Mouse (Mus musculus) heart, postnatal 0 days (tissue): Measurements from ENCODE around the gene Chst14. TPM values are rescaled to one million over a fixed set of nuclear protein-coding genes. Genes with fewer than 3 reads are reported as not detected.

Experiments used
- ATAC-seq: fragments of 200-750 bp; cut with Nextera tagmentation; 2 replicates; pipeline ENCODE4 v1.8.0; 2017; ENCODE audit warnings: low read depth, moderate number of reproducible peaks, moderate library complexity; ENCODE audit not compliant: insufficient read depth
- DNase-seq: peaks from one replicate; pipeline ENCODE4 v3.0.0-alpha.2; 2016; ENCODE audit warnings: low spot score
- H3K27ac ChIP-seq: fragments of 300-500 bp; sonication (generic); 2 replicates; pipeline ENCODE4 v1.5.1; 2014; ENCODE audit warnings: low read depth, mild to moderate bottlenecking
- H3K27me3 ChIP-seq: fragments of 300-500 bp; sonication (generic); 2 replicates; pipeline ENCODE4 v1.6.1; 2014; ENCODE audit warnings: low read length, mixed read lengths; ENCODE audit not compliant: control insufficient read depth, insufficient read depth
- H3K36me3 ChIP-seq: fragments of 300-500 bp; sonication (generic); replicated peaks from 2 replicates; pipeline ENCODE4 v1.6.1; 2014; ENCODE audit warnings: low read length, mixed read lengths; ENCODE audit not compliant: control insufficient read depth, insufficient read depth
- H3K4me1 ChIP-seq: fragments of 300-500 bp; sonication (generic); 2 replicates; pipeline ENCODE4 v1.6.1; 2014; ENCODE audit warnings: antibody characterized with exemption; ENCODE audit not compliant: control insufficient read depth, insufficient read depth
- H3K4me2 ChIP-seq: fragments of 300-500 bp; sonication (generic); 2 replicates; pipeline ENCODE4 v1.6.1; 2014; ENCODE audit warnings: low read depth, mild to moderate bottlenecking, low read length, moderate library complexity
- H3K4me3 ChIP-seq: fragments of 300-500 bp; sonication (generic); 2 replicates; pipeline ENCODE4 v1.5.1; 2014; ENCODE audit warnings: low read depth, low read length
- H3K9ac ChIP-seq: fragments of 300-500 bp; sonication (generic); replicated peaks from 2 replicates; pipeline ENCODE4 v1.6.1; 2014; ENCODE audit warnings: low read depth, low read length, mixed read lengths
- H3K9me3 ChIP-seq: fragments of 300-500 bp; sonication (generic); replicated peaks from 2 replicates; pipeline ENCODE4 v1.6.1; 2016; ENCODE audit warnings: low read length; ENCODE audit not compliant: control insufficient read depth
- CTCF ChIP-seq: IDR thresholded peaks from 2 replicates; pipeline ENCODE4 v1.5.1; 2016; ENCODE audit warnings: antibody characterized with exemption, control low read depth, low read depth
- EP300 ChIP-seq: IDR thresholded peaks from 2 replicates; pipeline ENCODE4 v1.6.1; 2016; ENCODE audit warnings: antibody characterized with exemption, low read depth
- WGBS: fragments of 180-500 bp; shearing (Covaris S2); extraction: QIAGEN DNeasy Blood & Tissue Kit; methylation state at CpG from one replicate; pipeline ENCODE4 v1.1.7; 2014; 5-methylcytosine and 5-hydroxymethylcytosine counted together
- polyA plus RNA-seq: library from polyadenylated mRNA; unstranded; fragments of >200 nt; fragmentation: Nextera tagmentation; extraction: Ambion mirVana; gene quantifications from 2 replicates; pipeline ENCODE4 v1.2.1, GENCODE M21; 2015
- total RNA-seq: library from RNA; depleted of rRNA; stranded (reverse); fragments of >200 nt; gene quantifications from 2 replicates; pipeline ENCODE4 v1.2.3, GENCODE M21; 2014; ENCODE audit warnings: low replicate concordance

Chst14 gene
- total and polyA plus RNA-seq, 2 experiments from 2014 or later: 10.8 to 12.8 TPM

GRCm38 (mm10) chr2:118960413-118960812 is 34.1 kb downstream of the Chst14 start:
- TF ChIP-seq CTCF (no peak), EP300 (no peak)

GRCm38 (mm10) chr2:118961546-118961945 is 35.2 kb downstream of the Chst14 start:
- H3K9ac ChIP-seq: no peak overlapping the region
- no peak overlapping the region for H3K4me3 ChIP-seq
- 56% methylated on average over 2 of the region's 2 CpGs for WGBS
- no peaks in the 10 kb centered on the region for H3K27me3 ChIP-seq
- H3K4me2 ChIP-seq: no peak overlapping the region
- TF ChIP-seq EP300 (no peak), CTCF (no peak)
- H3K36me3 ChIP-seq: no peaks in the 10 kb centered on the region
- H3K4me1 ChIP-seq: no peaks in the 10 kb centered on the region
- ATAC-seq (no peak), DNase-seq (no peak)
- no peaks in the 10 kb centered on the region for H3K9me3 ChIP-seq
- no peak overlapping the region for H3K27ac ChIP-seq

More at GRCm38 (mm10) chr2:118960413-118960812, 34.1 kb downstream of the Chst14 start:
- no peak overlapping the region for H3K27ac ChIP-seq
- no peaks in the 10 kb centered on the region for H3K4me1 ChIP-seq
- no peaks in the 10 kb centered on the region for H3K36me3 ChIP-seq
- no peaks in the 10 kb centered on the region for H3K9me3 ChIP-seq
- ATAC-seq (no peak), DNase-seq (no peak)
- H3K4me2 ChIP-seq: no peak overlapping the region
- no peaks in the 10 kb centered on the region for H3K27me3 ChIP-seq
- H3K9ac ChIP-seq: no peak overlapping the region
- WGBS: 78% methylated on average over 2 of the region's 2 CpGs
- H3K4me3 ChIP-seq: no peak overlapping the region

- Histone ChIP-seq H3K4me2 (no peak overlapping the region), H3K9me3 (no peaks in the 10 kb centered on the region), H3K4me1 (no peaks in the 10 kb centered on the region), H3K4me3 (no peak overlapping the region), H3K36me3 (no peaks in the 10 kb centered on the region), H3K27ac (no peak overlapping the region), H3K9ac (no peak overlapping the region), H3K27me3 (no peaks in the 10 kb centered on the region)
- ATAC-seq: no peak
- 44% methylated on average over 9 of the region's 9 CpGs for WGBS
- TF ChIP-seq EP300 (no peak), CTCF (no peak)
- no peak for DNase-seq
These were observed 36.8 kb downstream of the Chst14 start for GRCm38 (mm10) chr2:118963007-118963675.

GRCm38 (mm10) chr2:118963676-118964012 is 37.3 kb downstream of the Chst14 start:
- H3K4me2 ChIP-seq: no peak overlapping the region
- no peak for TF ChIP-seq EP300
- no peak for TF ChIP-seq CTCF
- no peak overlapping the region for H3K27ac ChIP-seq
- no peaks in the 10 kb centered on the region for H3K4me1 ChIP-seq
- DNase-seq (no peak), ATAC-seq (no peak)
- WGBS: 29% methylated on average over 7 of the region's 7 CpGs
- H3K4me3 ChIP-seq: no peak overlapping the region
- no peaks in the 10 kb centered on the region for H3K27me3 ChIP-seq
- H3K9me3 ChIP-seq: no peaks in the 10 kb centered on the region
- H3K36me3 ChIP-seq: no peaks in the 10 kb centered on the region
- no peak overlapping the region for H3K9ac ChIP-seq

GRCm38 (mm10) chr2:118969585-118970147 is 43.4 kb downstream of the Chst14 start:
- Histone ChIP-seq H3K27me3 (peaks cover 10% of the 10 kb centered on the region), H3K9ac (no peak overlapping the region), H3K9me3 (no peaks in the 10 kb centered on the region), H3K27ac (no peak overlapping the region), H3K4me1 (no peaks in the 10 kb centered on the region), H3K4me3 (no peak overlapping the region), H3K36me3 (no peaks in the 10 kb centered on the region), H3K4me2 (no peak overlapping the region)
- TF ChIP-seq EP300 (no peak), CTCF (no peak)
- ATAC-seq (no peak), DNase-seq (no peak)
- 77% methylated on average over 11 of the region's 11 CpGs for WGBS
